Mouse (Mus musculus) CH12.LX (cell line): ENCODE results near the gene Mrps17. TPM values are rescaled to one million over a fixed set of nuclear protein-coding genes. Genes with fewer than 3 reads are reported as not detected.

ENCODE experiments used
- DNase-seq: peaks from one replicate; pipeline ENCODE4 v3.0.0-alpha.2; 2013; ENCODE audit errors: extremely low read depth
- H3K27ac ChIP-seq: 2 replicates; pipeline ENCODE4 v1.5.1; 2012; ENCODE audit warnings: low read depth, mild to moderate bottlenecking, control low read depth, moderate library complexity; ENCODE audit not compliant: insufficient read depth
- H3K27me3 ChIP-seq: replicated peaks from 2 replicates; pipeline ENCODE3; 2012; ENCODE audit warnings: inconsistent platforms
- H3K36me3 ChIP-seq, 2 experiments: replicated peaks in 1 of 2; 2 replicates each; pipeline versions ENCODE3 to v1.6.1; 2012; ENCODE audit warnings: inconsistent platforms in 1 of 2, low read length in 1 of 2, mild to moderate bottlenecking in 1 of 2, mixed read lengths in 1 of 2, moderate library complexity in 1 of 2; ENCODE audit not compliant: control insufficient read depth in 1 of 2, insufficient read depth in 1 of 2
- H3K4me1 ChIP-seq, 2 experiments: 2 replicates each; pipeline ENCODE4 v1.6.1; 2012; ENCODE audit warnings: inconsistent platforms in 1 of 2, moderate library complexity in 1 of 2; ENCODE audit not compliant: insufficient read depth in 2 of 2, control insufficient read depth in 1 of 2
- H3K4me2 ChIP-seq: 2 replicates; pipeline ENCODE4 v1.6.1; 2012; ENCODE audit warnings: low read depth, mild to moderate bottlenecking, control low read depth; ENCODE audit not compliant: poor library complexity, insufficient read depth, severe bottlenecking
- H3K4me3 ChIP-seq, 3 experiments: fragments of 150-350 bp in 1 of 3; sonication (generic) in 1 of 3; replicated peaks in 1 of 3; 2 replicates each; pipeline versions ENCODE3 to v1.5.1; 2011 to 2012; ENCODE audit warnings: low read depth in 2 of 3, low read length in 2 of 3, mild to moderate bottlenecking in 2 of 3, moderate library complexity in 2 of 3, control low read depth in 1 of 3, improper control_type of control experiment in 1 of 3, inconsistent platforms in 1 of 3, mixed read lengths in 1 of 3; ENCODE audit not compliant: poor library complexity in 1 of 3
- H3K79me2 ChIP-seq: replicated peaks from 2 replicates; pipeline ENCODE4 v1.6.1; 2012; ENCODE audit warnings: mild to moderate bottlenecking, moderate library complexity; ENCODE audit not compliant: control insufficient read depth, poor library complexity, insufficient read depth, severe bottlenecking; ENCODE audit errors: extremely low read depth
- H3K9ac ChIP-seq: 2 replicates; pipeline ENCODE4 v1.6.1; 2012; ENCODE audit warnings: low read depth, mild to moderate bottlenecking, control low read depth, moderate library complexity; ENCODE audit not compliant: insufficient read depth
- H3K9me3 ChIP-seq: replicated peaks from 2 replicates; pipeline ENCODE3; 2012; ENCODE audit warnings: low read length, inconsistent platforms, mixed read lengths
- BHLHE40 ChIP-seq: IDR thresholded peaks from 2 replicates; pipeline ENCODE4 v1.6.1; 2011; ENCODE audit warnings: mild to moderate bottlenecking, low read depth, low read length, improper control_type of control experiment
- CHD2 ChIP-seq: IDR thresholded peaks from 2 replicates; pipeline ENCODE4 v1.6.1; 2011; ENCODE audit warnings: low read length, improper control_type of control experiment
- CTCF ChIP-seq, 2 experiments: IDR thresholded peaks in 1 of 2; conservative IDR thresholded peaks in 1 of 2; 2 replicates each; pipeline ENCODE4 v1.5.1; 2011 to 2012; ENCODE audit warnings: low read depth in 2 of 2, low read length in 2 of 2, improper control_type of control experiment in 1 of 2, inconsistent platforms in 1 of 2, mild to moderate bottlenecking in 1 of 2, moderate library complexity in 1 of 2
- E2F4 ChIP-seq: IDR thresholded peaks from 2 replicates; pipeline ENCODE4 v1.6.1; 2011; ENCODE audit warnings: low read depth, low read length, improper control_type of control experiment; ENCODE audit not compliant: insufficient replicate concordance
- ELF1 ChIP-seq: IDR thresholded peaks from 2 replicates; pipeline ENCODE4 v1.6.1; 2014; ENCODE audit warnings: low read depth, mild to moderate bottlenecking, inconsistent platforms, low read length, improper control_type of control experiment
- EP300 ChIP-seq: IDR thresholded peaks from 2 replicates; pipeline ENCODE4 v1.6.1; 2011; ENCODE audit warnings: low read length, improper control_type of control experiment
- ETS1 ChIP-seq: conservative IDR thresholded peaks from 2 replicates; pipeline ENCODE4 v1.6.1; 2012; ENCODE audit warnings: low read depth, mild to moderate bottlenecking, inconsistent platforms, low read length, improper control_type of control experiment, moderate library complexity
- GABPA ChIP-seq: IDR thresholded peaks from 2 replicates; pipeline ENCODE4 v1.6.1; 2012; ENCODE audit warnings: low read depth, low read length, improper control_type of control experiment, inconsistent platforms; ENCODE audit not compliant: insufficient replicate concordance
- HCFC1 ChIP-seq: IDR thresholded peaks from 2 replicates; pipeline ENCODE4 v1.6.1; 2012; ENCODE audit warnings: low read depth, mild to moderate bottlenecking, inconsistent platforms, low read length, improper control_type of control experiment
- IRF4 ChIP-seq: IDR thresholded peaks from 2 replicates; pipeline ENCODE4 v1.6.1; 2014; ENCODE audit warnings: low read depth, mild to moderate bottlenecking, inconsistent platforms, low read length, improper control_type of control experiment
- JUND ChIP-seq: conservative IDR thresholded peaks from 2 replicates; pipeline ENCODE4 v1.6.1; 2011; ENCODE audit warnings: low read depth, low read length, improper control_type of control experiment
- KAT2A ChIP-seq: IDR thresholded peaks from 2 replicates; pipeline ENCODE4 v1.6.1; 2012; ENCODE audit warnings: low read length, improper control_type of control experiment, inconsistent platforms; ENCODE audit not compliant: insufficient replicate concordance
- MAFK ChIP-seq: IDR thresholded peaks from 2 replicates; pipeline ENCODE4 v1.6.1; 2011; ENCODE audit warnings: low read length, improper control_type of control experiment; ENCODE audit not compliant: insufficient replicate concordance
- MAX ChIP-seq: IDR thresholded peaks from 2 replicates; pipeline ENCODE4 v1.6.1; 2011; ENCODE audit warnings: low read length, improper control_type of control experiment
- MEF2A ChIP-seq: IDR thresholded peaks from 2 replicates; pipeline ENCODE4 v1.6.1; 2014; ENCODE audit warnings: low read depth, mild to moderate bottlenecking, inconsistent platforms, low read length, improper control_type of control experiment, borderline replicate concordance
- MXI1 ChIP-seq: IDR thresholded peaks from 2 replicates; pipeline ENCODE4 v1.6.1; 2011; ENCODE audit warnings: mild to moderate bottlenecking, low read depth, low read length, improper control_type of control experiment
- MYC ChIP-seq: IDR thresholded peaks from 2 replicates; pipeline ENCODE4 v1.6.1; 2011; ENCODE audit warnings: low read depth, mild to moderate bottlenecking, improper control_type of control experiment, low read length
- NELFE ChIP-seq: IDR thresholded peaks from 2 replicates; pipeline ENCODE4 v1.6.1; 2011; ENCODE audit warnings: low read depth, low read length, improper control_type of control experiment
- NRF1 ChIP-seq: IDR thresholded peaks from 2 replicates; pipeline ENCODE4 v1.6.1; 2014; ENCODE audit warnings: low read depth, mild to moderate bottlenecking, inconsistent platforms, low read length, improper control_type of control experiment, moderate library complexity
- POLR2A ChIP-seq: IDR thresholded peaks from 2 replicates; pipeline ENCODE4 v1.6.1; 2011; ENCODE audit warnings: low read depth, mild to moderate bottlenecking, improper control_type of control experiment, low read length
- POLR2AphosphoS2 ChIP-seq: IDR thresholded peaks from 2 replicates; pipeline ENCODE4 v1.6.1; 2011; ENCODE audit warnings: low read depth, low read length, improper control_type of control experiment
- SIN3A ChIP-seq: IDR thresholded peaks from 2 replicates; pipeline ENCODE4 v1.6.1; 2012; ENCODE audit warnings: low read length, improper control_type of control experiment, inconsistent platforms
- SMC3 ChIP-seq: IDR thresholded peaks from 2 replicates; pipeline ENCODE4 v1.6.1; 2011; ENCODE audit warnings: low read depth, low read length, improper control_type of control experiment
- TBP ChIP-seq: conservative IDR thresholded peaks from 2 replicates; pipeline ENCODE4 v1.6.1; 2011; ENCODE audit warnings: low read depth, low read length, improper control_type of control experiment
- TCF12 ChIP-seq: IDR thresholded peaks from 2 replicates; pipeline ENCODE4 v1.6.1; 2014; ENCODE audit warnings: low read depth, mild to moderate bottlenecking, inconsistent platforms, low read length, improper control_type of control experiment
- UBTF ChIP-seq: IDR thresholded peaks from 2 replicates; pipeline ENCODE4 v1.6.1; 2012; ENCODE audit warnings: low read depth, mild to moderate bottlenecking, inconsistent platforms, low read length, improper control_type of control experiment, moderate library complexity
- USF1 ChIP-seq: IDR thresholded peaks from 2 replicates; pipeline ENCODE4 v1.6.1; 2014; ENCODE audit warnings: low read depth, mild to moderate bottlenecking, inconsistent platforms, low read length, improper control_type of control experiment
- USF2 ChIP-seq: conservative IDR thresholded peaks from 2 replicates; pipeline ENCODE4 v1.6.1; 2011; ENCODE audit warnings: low read depth, low read length, improper control_type of control experiment
- ZKSCAN1 ChIP-seq: IDR thresholded peaks from 2 replicates; pipeline ENCODE4 v1.6.1; 2012; ENCODE audit warnings: low read depth, inconsistent platforms, low read length, improper control_type of control experiment, borderline replicate concordance
- ZMIZ1 ChIP-seq: IDR thresholded peaks from 2 replicates; pipeline ENCODE4 v1.6.1; 2012; ENCODE audit warnings: low read depth, mild to moderate bottlenecking, inconsistent platforms, low read length, improper control_type of control experiment
- dilution Hi-C: fragments of 300-500 bp; cut with MboI; formaldehyde crosslinking; loops from 2 replicates; pipeline ENCODE4 v1.14.3; 2020; ENCODE audit warnings: low sequenced_read_pairs; ENCODE audit not compliant: extremely low pct_unique_long_range_greater_than_20kb, extremely low pct_ligation_motif_present
- in situ Hi-C: fragments of 300-500 bp; cut with MboI; formaldehyde crosslinking; loops from 3 replicates; pipeline ENCODE4 v1.14.3; 2019; ENCODE audit warnings: low sequenced_read_pairs, low pct_ligation_motif_present, low pct_unique_long_range_greater_than_20kb, mixed read lengths
- polyA plus RNA-seq: library from polyadenylated mRNA; unstranded; fragments of >175 nt; gene quantifications from 2 replicates; pipeline ENCODE4 v1.2.1, GENCODE M21; 2012; ENCODE audit warnings: low read depth; ENCODE audit not compliant: insufficient read length
- total RNA-seq, 2 experiments: library from RNA; depleted of rRNA; stranded (reverse); fragments of 300-350 nt in 1 of 2; fragments of >200 nt in 1 of 2; gene quantifications; 2 replicates each; pipeline ENCODE4 v1.2.3; 2012 to 2014

Mrps17 gene
- total RNA-seq (2012; rRNA removed) (134 and 136 TPM in 2 replicates), total RNA-seq (2014; rRNA removed) (156 and 159 TPM in 2 replicates), polyA plus RNA-seq (119 and 127 TPM in 2 replicates)

- no peak within 1 kb of the TSS for H3K27ac ChIP-seq
- H3K4me1 ChIP-seq = peaks cover 0 to 13% of the 10 kb centered on the region in 2 experiments; a peak in 3 of 4 replicates
- H3K4me3 ChIP-seq = peak within 1 kb of the TSS; percentile 76 to 87 (median 85)
- peak; percentile 75; the same call in 1 of the 2 replicates for TF ChIP-seq E2F4
- no peak for TF ChIP-seq ZKSCAN1
- peak; percentile 85 for TF ChIP-seq HCFC1
- TF ChIP-seq GABPA = no peak
- TF ChIP-seq MEF2A = no peak
- no peak for TF ChIP-seq IRF4
- TF ChIP-seq UBTF = no peak
- TF ChIP-seq MYC = peak; percentile 82; the same call in 1 of the 2 replicates
- peak; percentile 41; the same call in 1 of the 2 replicates for TF ChIP-seq TCF12
- TF ChIP-seq POLR2A = peak; percentile 95
- TF ChIP-seq ELF1 = peak; percentile 70
- TF ChIP-seq BHLHE40 = no peak
- peak; percentile 82; the same call in 1 of the 2 replicates for TF ChIP-seq MAX
- TF ChIP-seq ETS1 = no peak
- peak; percentile 81; the same call in 1 of the 2 replicates for TF ChIP-seq TBP
- no peak for TF ChIP-seq MAFK
- no peak for TF ChIP-seq EP300
- no peak for TF ChIP-seq SMC3
- TF ChIP-seq USF2 = no peak
- TF ChIP-seq ZMIZ1 = no peak
- TF ChIP-seq NRF1 = peak; percentile 32
- TF ChIP-seq SIN3A = peak; percentile 95
- no peak for TF ChIP-seq JUND
- TF ChIP-seq CTCF (conservative IDR thresholded peaks at IDR 0.05 in 1 of 2, IDR thresholded peaks at IDR 0.05 in 1 of 2; ENCODE audit: low read depth in 2 of 2, low read length in 2 of 2) = no peak
- peak; percentile 58; the same call in 1 of the 2 replicates for TF ChIP-seq KAT2A
- TF ChIP-seq MXI1 = peak; percentile 93
- TF ChIP-seq USF1 = no peak
- TF ChIP-seq POLR2AphosphoS2 = peak; percentile 50; the same call in 1 of the 2 replicates
- TF ChIP-seq NELFE = peak; percentile 88
- peak; percentile 71 for TF ChIP-seq CHD2
- DNase-seq = peak; percentile 96
- dilution Hi-C loops (no loop called here), in situ Hi-C loops (no loop called here)
- H3K27me3 ChIP-seq = peaks cover 27% of the 10 kb centered on the region
- H3K79me2 ChIP-seq = peaks cover 9% of the 10 kb centered on the region; the same call in 1 of the 2 replicates
- peaks cover 2% of the 10 kb centered on the region for H3K9me3 ChIP-seq
- H3K36me3 ChIP-seq = peaks cover 31 to 37% of the 10 kb centered on the region in 2 experiments
- H3K9ac ChIP-seq = peak within 1 kb of the TSS; percentile 56
- peak within 1 kb of the TSS; percentile 73 for H3K4me2 ChIP-seq
Measured at GRCm38 (mm10) chr5:129715326-129715861, at the start of gene Mrps17. Mrps17 (plus strand) TSS chr5:129715497.
